Mouse (Mus musculus): Measurements from ENCODE around the gene Rnf144a. TPM values are rescaled to one million over a fixed set of nuclear protein-coding genes. Genes with fewer than 3 reads are reported as not detected.

Gene Rnf144a
- total and polyA plus RNA-seq, 3 experiments: not detected

DNA sequence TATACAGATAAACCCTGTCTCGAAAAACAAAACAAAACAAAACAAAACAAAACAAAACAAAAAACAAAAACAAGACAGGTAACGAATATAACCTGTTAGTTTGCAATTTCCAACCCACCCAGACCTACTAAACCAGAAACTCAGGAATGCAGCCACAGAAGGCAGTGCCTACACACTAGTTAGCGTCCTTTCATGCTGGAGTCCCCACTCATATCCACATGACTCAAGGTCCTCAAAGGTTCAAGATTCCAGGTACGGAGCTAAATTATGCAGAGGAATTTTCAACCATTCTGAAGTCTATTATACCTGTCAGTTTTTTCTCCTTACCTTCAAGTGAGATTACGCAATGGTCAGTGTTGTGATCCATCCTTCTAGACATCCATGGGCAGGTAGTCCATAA is 70.6 kb downstream of the Rnf144a start:
- no peak overlapping the region for H3K9ac ChIP-seq (ENCODE audit: control insufficient read depth, low read depth, low read length, poor library complexity, severe bottlenecking)
- no peaks in the 10 kb centered on the region for H3K27me3 ChIP-seq (ENCODE audit: control insufficient read depth in 1 of 2, insufficient read depth in 2 of 2, low read length in 2 of 2)
- no peaks in the 10 kb centered on the region for H3K4me1 ChIP-seq (ENCODE audit: control insufficient read depth in 1 of 2, insufficient read depth in 2 of 2, low read length in 2 of 2)

DNA sequence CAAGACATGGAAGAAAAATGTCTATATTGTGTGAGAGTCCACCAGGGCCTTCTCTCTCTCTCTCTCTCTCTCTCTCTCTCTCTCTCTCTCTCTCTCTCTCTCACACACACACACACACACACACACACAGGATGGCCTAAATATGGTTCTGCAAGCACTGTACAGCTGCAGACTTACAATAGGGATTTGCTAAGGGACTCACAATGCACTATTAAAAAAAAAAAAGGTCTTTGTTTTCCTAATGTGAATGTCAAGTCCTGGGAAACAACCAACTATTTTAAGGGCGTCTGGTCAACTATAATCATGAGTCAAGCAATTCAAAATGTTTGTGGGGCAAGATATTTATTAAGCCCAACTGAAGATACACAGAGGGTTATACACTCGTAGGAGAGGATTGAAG is 71.9 kb downstream of the Rnf144a start:
- Histone ChIP-seq H3K27me3 (ENCODE audit: control insufficient read depth in 1 of 2, insufficient read depth in 2 of 2, low read length in 2 of 2) (no peaks in the 10 kb centered on the region), H3K27ac (ENCODE audit: control insufficient read depth, low read depth, low read length) (no peak overlapping the region), H3K4me1 (ENCODE audit: control insufficient read depth in 1 of 2, insufficient read depth in 2 of 2, low read length in 2 of 2) (no peaks in the 10 kb centered on the region), H3K4me3 (ENCODE audit: control insufficient read depth in 1 of 2, insufficient read depth in 1 of 2, low read depth in 2 of 2, low read length in 2 of 2) (no peak overlapping the region), H3K36me3 (ENCODE audit: control insufficient read depth in 1 of 2, insufficient read depth in 2 of 2, low read length in 2 of 2) (no peaks in the 10 kb centered on the region), H3K79me2 (ENCODE audit: control insufficient read depth, insufficient read depth, low read length, poor library complexity) (no peaks in the 10 kb centered on the region), H3K9me3 (replicated peaks; ENCODE audit: insufficient read depth, low read length) (no peaks in the 10 kb centered on the region), H3K9ac (ENCODE audit: control insufficient read depth, low read depth, low read length, poor library complexity, severe bottlenecking) (no peak overlapping the region)
- DNase-seq (ENCODE audit: low read depth, low spot score): no peak
- no peak for TF ChIP-seq BHLHE40 (IDR thresholded peaks at IDR 0.05; ENCODE audit: borderline replicate concordance, low read depth, low read length)
- TF ChIP-seq NRF1 (IDR thresholded peaks at IDR 0.05; ENCODE audit: insufficient read depth, low read depth, low read length, poor library complexity, severe bottlenecking): no peak
- no peak for TF ChIP-seq NELFE (IDR thresholded peaks at IDR 0.05; ENCODE audit: low read depth, low read length)
- no peak for TF ChIP-seq ZC3H11A (IDR thresholded peaks at IDR 0.05; ENCODE audit: low read depth, low read length)
- no peak for TF ChIP-seq JUND (IDR thresholded peaks at IDR 0.05; ENCODE audit: low read depth, low read length)
- TF ChIP-seq SMC3 (IDR thresholded peaks at IDR 0.05; ENCODE audit: low read depth, low read length): no peak
- no peak for TF ChIP-seq MAX (IDR thresholded peaks at IDR 0.05; ENCODE audit: low read length)
- no peak for TF ChIP-seq KAT2A (conservative IDR thresholded peaks at IDR 0.05; ENCODE audit: low read depth, low read length)
- no peak for TF ChIP-seq ZKSCAN1 (IDR thresholded peaks at IDR 0.05; ENCODE audit: low read depth, low read length)
- TF ChIP-seq E2F4 (IDR thresholded peaks at IDR 0.05; ENCODE audit: borderline replicate concordance, low read depth, low read length): no peak
- TF ChIP-seq TCF12 (IDR thresholded peaks at IDR 0.05; ENCODE audit: low read depth, low read length): no peak
- TF ChIP-seq ZMIZ1 (IDR thresholded peaks at IDR 0.05; ENCODE audit: low read depth, low read length): no peak
- TF ChIP-seq TBP (IDR thresholded peaks at IDR 0.05; ENCODE audit: low read depth, low read length): no peak
- no peak for TF ChIP-seq GABPA (IDR thresholded peaks at IDR 0.05; ENCODE audit: low read depth, low read length)
- TF ChIP-seq MAFK (IDR thresholded peaks at IDR 0.05; ENCODE audit: borderline replicate concordance, low read depth, low read length): no peak

More for the DNA sequence above, 70.6 kb downstream of the Rnf144a start:
- TF ChIP-seq ZKSCAN1 (IDR thresholded peaks at IDR 0.05; ENCODE audit: low read depth, low read length): no peak
- TF ChIP-seq NRF1 (IDR thresholded peaks at IDR 0.05; ENCODE audit: insufficient read depth, low read depth, low read length, poor library complexity, severe bottlenecking): no peak
- TF ChIP-seq JUND (IDR thresholded peaks at IDR 0.05; ENCODE audit: low read depth, low read length): no peak
- no peak for TF ChIP-seq ZC3H11A (IDR thresholded peaks at IDR 0.05; ENCODE audit: low read depth, low read length)
- no peak for TF ChIP-seq BHLHE40 (IDR thresholded peaks at IDR 0.05; ENCODE audit: borderline replicate concordance, low read depth, low read length)
- TF ChIP-seq MYC (IDR thresholded peaks at IDR 0.05; ENCODE audit: low read depth, low read length): no peak
- H3K79me2 ChIP-seq (ENCODE audit: control insufficient read depth, insufficient read depth, low read length, poor library complexity): no peaks in the 10 kb centered on the region
- DNase-seq (ENCODE audit: low read depth, low spot score): no peak
- H3K9me3 ChIP-seq (replicated peaks; ENCODE audit: insufficient read depth, low read length): no peaks in the 10 kb centered on the region
- no peaks in the 10 kb centered on the region for H3K36me3 ChIP-seq (ENCODE audit: control insufficient read depth in 1 of 2, insufficient read depth in 2 of 2, low read length in 2 of 2)
- H3K4me3 ChIP-seq (ENCODE audit: control insufficient read depth in 1 of 2, insufficient read depth in 1 of 2, low read depth in 2 of 2, low read length in 2 of 2): no peak overlapping the region
- H3K27ac ChIP-seq (ENCODE audit: control insufficient read depth, low read depth, low read length): no peak overlapping the region

Data from MEL (cell line).